Mouse (Mus musculus): ENCODE results near the gene Frs3. TPM values are rescaled to one million over a fixed set of nuclear protein-coding genes. Genes with fewer than 3 reads are reported as not detected.
"Not testable (repeated sequence)": the region's sequence is repeated elsewhere in the genome, so short reads cannot be mapped to it uniquely, and the experiment has no call there.

Frs3 gene
- polyA plus RNA-seq (2014; fragmentation: Nextera tagmentation; extraction: Ambion mirVana), result 7.0 and 9.3 TPM in 2 replicates

DNA sequence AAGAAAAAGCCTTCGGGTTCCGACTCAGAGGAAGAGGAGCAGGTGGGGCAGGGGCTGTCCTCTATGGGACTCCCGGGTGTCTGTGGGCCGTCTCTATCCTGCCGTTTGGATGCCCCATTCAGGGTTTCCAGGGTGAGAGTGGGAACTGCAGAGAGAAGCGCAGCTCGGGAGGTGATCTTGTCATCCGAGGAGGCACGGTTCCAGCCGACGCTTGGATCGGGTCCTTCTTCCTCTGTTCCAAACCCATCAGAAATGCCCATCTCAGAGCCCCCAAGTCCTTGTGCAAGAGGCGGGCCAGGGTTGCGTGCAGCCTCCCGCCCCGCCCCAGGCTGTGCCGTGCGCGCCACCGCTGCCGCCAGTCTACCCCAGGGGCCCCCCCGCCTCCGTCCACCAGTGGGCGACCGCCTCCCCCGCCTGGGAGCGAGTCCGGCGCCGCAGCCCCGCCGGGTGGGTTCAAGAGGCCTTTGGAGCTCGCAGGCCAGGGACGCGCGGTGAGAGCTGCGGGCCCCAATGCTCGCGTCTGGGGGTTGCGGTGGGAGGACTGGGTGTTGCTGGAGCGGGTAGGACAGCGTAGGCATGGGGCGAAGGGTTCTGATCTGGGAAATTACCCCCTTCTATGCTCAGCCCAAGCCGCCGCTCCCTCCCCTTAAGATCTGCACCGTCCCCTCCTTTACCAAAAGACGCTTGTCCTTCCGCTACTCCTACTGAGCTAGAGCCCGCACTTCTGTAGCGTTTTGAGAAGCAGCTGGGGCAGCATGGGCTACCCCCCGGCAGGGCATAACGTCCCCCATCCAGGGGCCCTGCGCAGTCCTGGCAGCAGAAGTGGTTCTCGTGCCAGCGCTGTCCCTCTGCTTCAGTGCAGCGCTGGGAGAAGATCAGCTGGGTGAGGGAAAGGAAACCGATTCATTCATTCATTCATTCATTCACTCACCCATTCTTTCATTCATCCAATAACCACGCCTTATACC, at the start of gene Frs3:
Frs3 (plus strand) TSS at position 423 of the 968 bp plus-strand sequence.
- H3K27ac ChIP-seq (ENCODE audit: low read depth, low read length), result peak within 1 kb of the TSS; percentile 52
- H3K4me1 ChIP-seq (ENCODE audit: control insufficient read depth, insufficient read depth, low read length), result peaks cover 18% of the 10 kb centered on the region
- no peaks in the 10 kb centered on the region for H3K9me3 ChIP-seq (ENCODE audit: control insufficient read depth, low read length)
- peak within 1 kb of the TSS; percentile 75 for H3K9ac ChIP-seq (ENCODE audit: low read length)
- ATAC-seq (ENCODE audit: low FRiP score) (peak; percentile 69), DNase-seq (ENCODE audit: low spot score, missing footprints) (peak; percentile 95)
- peak within 1 kb of the TSS; percentile 60 for H3K4me3 ChIP-seq (ENCODE audit: low read depth, low read length)
- peaks cover 2% of the 10 kb centered on the region; the same call in 1 of the 2 replicates for H3K36me3 ChIP-seq (ENCODE audit: control insufficient read depth, insufficient read depth, low read length)
- WGBS, result 2% methylated on average over 55 of the region's 58 CpGs
- H3K27me3 ChIP-seq (ENCODE audit: control insufficient read depth, insufficient read depth, low read length), result no peaks in the 10 kb centered on the region
- peak within 1 kb of the TSS; percentile 89 for H3K4me2 ChIP-seq

DNA sequence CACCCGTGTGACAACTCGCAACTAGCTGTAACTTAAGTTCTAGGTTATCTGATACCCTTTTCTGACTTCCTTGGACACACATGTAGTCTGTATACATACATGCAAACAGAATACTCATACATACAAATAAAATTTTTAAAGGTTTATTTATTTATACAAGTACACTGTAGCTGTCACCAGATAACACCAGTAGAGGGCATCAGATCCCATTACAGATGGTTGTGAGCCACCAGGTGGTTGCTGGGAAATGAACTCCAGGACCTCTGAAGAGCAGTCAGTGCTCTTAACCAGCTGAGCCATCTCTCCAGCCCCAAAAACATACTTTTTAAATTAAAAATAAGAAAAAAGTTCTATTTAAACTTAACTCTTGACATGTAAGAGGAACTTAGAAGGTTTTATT, 45.8 kb upstream of the Frs3 start:
- no peaks in the 10 kb centered on the region for H3K9me3 ChIP-seq (ENCODE audit: control insufficient read depth, low read length)
- 82% methylated on average over 2 of the region's 2 CpGs for WGBS

DNA sequence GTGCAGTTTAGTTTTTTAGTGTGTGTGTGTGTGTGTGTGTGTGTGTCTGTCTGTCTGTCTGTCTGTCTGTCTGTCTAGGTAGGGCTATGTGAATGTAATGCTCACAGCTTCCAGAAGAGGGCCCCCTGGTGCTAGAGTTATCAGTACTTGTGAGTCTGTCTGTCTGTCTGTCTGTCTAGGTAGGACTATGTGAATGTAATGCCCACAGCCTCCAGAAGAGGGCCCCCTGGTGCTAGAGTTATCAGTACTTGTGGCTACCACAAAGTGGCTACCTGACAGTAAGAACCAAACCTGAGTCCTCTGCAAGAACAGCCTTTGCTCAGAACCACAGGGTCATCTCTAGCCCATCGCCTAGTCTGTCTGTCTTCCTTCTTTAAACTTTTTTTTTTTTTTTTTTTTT, 42.1 kb upstream of the Frs3 start:
- H3K27ac ChIP-seq (ENCODE audit: low read depth, low read length), result no peak overlapping the region
- DNase-seq (ENCODE audit: low spot score, missing footprints) (peak; percentile 94), ATAC-seq (ENCODE audit: low FRiP score) (no peak)
- no peaks in the 10 kb centered on the region for H3K9me3 ChIP-seq (ENCODE audit: control insufficient read depth, low read length)
- no peaks in the 10 kb centered on the region for H3K27me3 ChIP-seq (ENCODE audit: control insufficient read depth, insufficient read depth, low read length)
- no peak overlapping the region for H3K4me3 ChIP-seq (ENCODE audit: low read depth, low read length)
- 63% methylated on average over 1 of the region's 1 CpGs for WGBS
- peaks cover 6% of the 10 kb centered on the region for H3K4me1 ChIP-seq (ENCODE audit: control insufficient read depth, insufficient read depth, low read length)
- H3K36me3 ChIP-seq (ENCODE audit: control insufficient read depth, insufficient read depth, low read length), result no peaks in the 10 kb centered on the region
- no peak overlapping the region for H3K4me2 ChIP-seq
- H3K9ac ChIP-seq (ENCODE audit: low read length), result no peak overlapping the region

More for the DNA sequence above, 45.8 kb upstream of the Frs3 start:
- ATAC-seq (ENCODE audit: low FRiP score) (no peak), DNase-seq (ENCODE audit: low spot score, missing footprints) (no peak)
- H3K4me3 ChIP-seq (ENCODE audit: low read depth, low read length), result no peak overlapping the region
- no peak overlapping the region for H3K9ac ChIP-seq (ENCODE audit: low read length)
- no peaks in the 10 kb centered on the region for H3K36me3 ChIP-seq (ENCODE audit: control insufficient read depth, insufficient read depth, low read length)
- no peak overlapping the region for H3K27ac ChIP-seq (ENCODE audit: low read depth, low read length)
- H3K4me2 ChIP-seq, result no peak overlapping the region
- H3K4me1 ChIP-seq (ENCODE audit: control insufficient read depth, insufficient read depth, low read length), result peaks cover 6% of the 10 kb centered on the region; the same call in 1 of the 2 replicates
- no peaks in the 10 kb centered on the region for H3K27me3 ChIP-seq (ENCODE audit: control insufficient read depth, insufficient read depth, low read length)

DNA sequence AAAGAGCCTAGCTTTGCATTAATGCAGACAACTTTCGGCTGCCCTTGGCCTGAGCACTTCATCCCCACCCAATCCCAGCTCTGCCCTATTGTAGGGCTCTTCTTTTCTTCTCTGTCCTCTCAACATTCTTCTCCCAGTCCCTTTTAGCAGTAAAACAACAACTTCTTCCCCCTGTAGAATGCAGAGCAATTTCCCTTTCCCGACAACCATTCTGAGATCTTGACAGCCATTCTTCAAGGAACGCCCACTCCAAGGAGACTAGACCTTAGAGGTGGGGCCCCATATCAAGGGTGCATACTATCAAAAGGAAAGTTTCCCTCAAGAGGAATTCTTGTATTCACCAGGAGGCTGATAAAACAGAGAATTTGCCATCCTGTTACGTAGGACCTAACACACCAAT, 39.9 kb upstream of the Frs3 start:
- Histone ChIP-seq H3K27ac (ENCODE audit: low read depth, low read length) (peak overlapping the region; percentile 61), H3K4me2 (peak overlapping the region; percentile 7; the same call in 1 of the 2 replicates), H3K9me3 (ENCODE audit: control insufficient read depth, low read length) (no peaks in the 10 kb centered on the region), H3K27me3 (ENCODE audit: control insufficient read depth, insufficient read depth, low read length) (no peaks in the 10 kb centered on the region), H3K4me3 (ENCODE audit: low read depth, low read length) (no peak overlapping the region), H3K4me1 (ENCODE audit: control insufficient read depth, insufficient read depth, low read length) (peaks cover 10% of the 10 kb centered on the region), H3K9ac (ENCODE audit: low read length) (peak overlapping the region; percentile 12; the same call in 1 of the 2 replicates), H3K36me3 (ENCODE audit: control insufficient read depth, insufficient read depth, low read length) (no peaks in the 10 kb centered on the region)
- DNase-seq (ENCODE audit: low spot score, missing footprints), result no peak
- WGBS, result 43% methylated on average over 4 of the region's 4 CpGs
- 0 out of 2 replicates have a peak, but pooled peaks have one; percentile 33 for ATAC-seq (ENCODE audit: low FRiP score)

DNA sequence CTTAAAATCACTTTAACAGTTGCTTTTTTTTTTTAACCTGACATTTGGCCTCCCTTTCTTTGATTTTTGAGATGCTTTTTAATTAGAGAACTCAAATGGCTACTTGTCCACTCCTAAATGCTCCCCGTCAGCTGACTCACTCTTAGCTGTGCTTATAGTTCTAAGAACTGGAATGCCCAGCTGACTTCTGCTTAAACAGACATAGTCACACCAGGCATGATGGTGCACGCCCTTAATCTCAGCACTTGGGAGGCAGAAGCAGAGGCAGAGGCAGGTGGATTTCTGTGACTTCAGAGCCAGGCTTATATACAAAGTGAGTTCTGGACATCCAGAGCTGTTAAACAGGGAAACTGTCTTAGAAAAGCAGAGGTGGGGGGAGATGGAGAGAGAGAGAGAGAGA, 36.9 kb upstream of the Frs3 start:
- Histone ChIP-seq H3K36me3 (ENCODE audit: control insufficient read depth, insufficient read depth, low read length) (no peaks in the 10 kb centered on the region), H3K27ac (ENCODE audit: low read depth, low read length) (peak overlapping the region; percentile 48; the same call in 1 of the 2 replicates), H3K4me2 (no peak overlapping the region), H3K4me3 (ENCODE audit: low read depth, low read length) (no peak overlapping the region), H3K27me3 (ENCODE audit: control insufficient read depth, insufficient read depth, low read length) (no peaks in the 10 kb centered on the region), H3K9ac (ENCODE audit: low read length) (no peak overlapping the region), H3K9me3 (ENCODE audit: control insufficient read depth, low read length) (no peaks in the 10 kb centered on the region), H3K4me1 (ENCODE audit: control insufficient read depth, insufficient read depth, low read length) (peaks cover 10% of the 10 kb centered on the region)
- 72% methylated on average over 2 of the region's 2 CpGs for WGBS
- ATAC-seq (ENCODE audit: low FRiP score) (no peak), DNase-seq (ENCODE audit: low spot score, missing footprints) (no peak)

DNA sequence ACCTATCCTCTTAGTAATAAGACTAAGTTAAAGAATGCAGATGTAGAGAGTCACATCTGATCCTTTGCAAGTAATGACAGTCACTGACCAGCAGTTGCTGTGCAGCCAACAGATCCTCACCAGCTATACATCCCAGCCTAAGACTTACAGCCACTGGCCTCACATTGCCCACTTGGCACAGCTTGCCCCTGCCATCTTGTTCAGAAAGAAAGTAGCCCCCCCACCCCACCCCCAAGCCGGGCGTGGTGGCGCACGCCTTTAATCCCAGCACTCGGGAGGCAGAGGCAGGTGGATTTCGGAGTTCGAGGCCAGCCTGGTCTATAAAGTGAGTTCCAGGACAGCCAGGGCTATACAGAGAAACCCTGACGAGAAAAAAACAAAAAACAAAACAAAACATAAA, 34.5 kb upstream of the Frs3 start:
- ATAC-seq (ENCODE audit: low FRiP score); H3K9ac ChIP-seq (ENCODE audit: low read length); H3K4me1 ChIP-seq (ENCODE audit: control insufficient read depth, insufficient read depth, low read length); H3K4me2 ChIP-seq; H3K4me3 ChIP-seq (ENCODE audit: low read depth, low read length); DNase-seq (ENCODE audit: low spot score, missing footprints); H3K9me3 ChIP-seq (ENCODE audit: control insufficient read depth, low read length); H3K27ac ChIP-seq (ENCODE audit: low read depth, low read length); H3K27me3 ChIP-seq (ENCODE audit: control insufficient read depth, insufficient read depth, low read length); H3K36me3 ChIP-seq (ENCODE audit: control insufficient read depth, insufficient read depth, low read length): not testable (repeated sequence)
- WGBS, result 94% methylated on average over 8 of the region's 8 CpGs

DNA sequence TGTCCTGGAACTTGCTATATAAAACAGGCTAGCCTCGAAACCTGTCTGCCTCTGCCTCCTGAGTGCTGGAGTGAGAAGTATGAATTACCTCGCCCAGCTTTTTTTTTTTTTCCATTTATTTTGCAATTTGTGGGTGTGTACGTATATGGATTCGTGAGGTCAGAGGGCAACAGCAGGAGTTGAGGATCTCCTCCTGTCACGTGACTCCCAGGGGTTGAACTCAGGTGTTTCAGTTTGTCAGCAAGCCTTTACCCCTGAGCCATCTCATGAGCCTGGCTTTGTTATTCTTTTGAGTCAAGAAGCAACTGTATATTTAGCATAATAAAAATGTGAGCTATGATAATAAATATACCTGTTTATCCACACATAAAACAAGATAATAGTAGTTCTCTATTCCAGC, 33.1 kb upstream of the Frs3 start:
- H3K36me3 ChIP-seq (ENCODE audit: control insufficient read depth, insufficient read depth, low read length), result no peaks in the 10 kb centered on the region
- no peaks in the 10 kb centered on the region for H3K27me3 ChIP-seq (ENCODE audit: control insufficient read depth, insufficient read depth, low read length)
- H3K4me2 ChIP-seq, result no peak overlapping the region
- no peak overlapping the region for H3K27ac ChIP-seq (ENCODE audit: low read depth, low read length)
- H3K4me3 ChIP-seq (ENCODE audit: low read depth, low read length), result no peak overlapping the region
- ATAC-seq (ENCODE audit: low FRiP score) (no peak), DNase-seq (ENCODE audit: low spot score, missing footprints) (no peak)
- peaks cover 4% of the 10 kb centered on the region; the same call in 1 of the 2 replicates for H3K4me1 ChIP-seq (ENCODE audit: control insufficient read depth, insufficient read depth, low read length)
- 78% methylated on average over 5 of the region's 5 CpGs for WGBS
- no peaks in the 10 kb centered on the region for H3K9me3 ChIP-seq (ENCODE audit: control insufficient read depth, low read length)
- no peak overlapping the region for H3K9ac ChIP-seq (ENCODE audit: low read length)

DNA sequence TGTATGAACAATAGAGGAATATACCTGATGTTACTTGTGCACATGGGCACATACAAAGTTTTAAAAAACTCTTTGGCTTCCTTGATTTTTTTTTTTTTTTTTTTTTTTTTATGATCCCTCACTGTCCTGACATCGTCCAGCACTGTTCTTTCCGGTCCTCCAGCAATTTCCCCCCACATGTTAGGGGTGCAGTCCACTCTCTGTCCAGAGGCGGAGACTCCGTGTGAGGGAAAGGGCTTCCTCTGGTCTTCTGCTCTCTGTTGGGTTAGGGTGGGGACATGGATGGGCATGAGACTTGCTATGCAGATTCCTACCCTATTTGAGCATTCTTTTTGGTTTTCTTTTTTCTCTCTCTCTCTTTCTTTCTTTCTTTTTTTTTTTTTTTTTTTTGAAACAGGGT, 30.9 kb upstream of the Frs3 start:
- DNase-seq (ENCODE audit: low spot score, missing footprints), result no peak
- no peak overlapping the region for H3K4me3 ChIP-seq (ENCODE audit: low read depth, low read length)
- H3K4me2 ChIP-seq, result no peak overlapping the region
- no peaks in the 10 kb centered on the region for H3K4me1 ChIP-seq (ENCODE audit: control insufficient read depth, insufficient read depth, low read length)
- no peak overlapping the region for H3K27ac ChIP-seq (ENCODE audit: low read depth, low read length)
- ATAC-seq (ENCODE audit: low FRiP score), result no peak
- no peak overlapping the region for H3K9ac ChIP-seq (ENCODE audit: low read length)
- WGBS, result 84% methylated on average over 4 of the region's 4 CpGs
- H3K36me3 ChIP-seq (ENCODE audit: control insufficient read depth, insufficient read depth, low read length), result no peaks in the 10 kb centered on the region
- H3K9me3 ChIP-seq (ENCODE audit: control insufficient read depth, low read length), result no peaks in the 10 kb centered on the region
- H3K27me3 ChIP-seq (ENCODE audit: control insufficient read depth, insufficient read depth, low read length), result no peaks in the 10 kb centered on the region

DNA sequence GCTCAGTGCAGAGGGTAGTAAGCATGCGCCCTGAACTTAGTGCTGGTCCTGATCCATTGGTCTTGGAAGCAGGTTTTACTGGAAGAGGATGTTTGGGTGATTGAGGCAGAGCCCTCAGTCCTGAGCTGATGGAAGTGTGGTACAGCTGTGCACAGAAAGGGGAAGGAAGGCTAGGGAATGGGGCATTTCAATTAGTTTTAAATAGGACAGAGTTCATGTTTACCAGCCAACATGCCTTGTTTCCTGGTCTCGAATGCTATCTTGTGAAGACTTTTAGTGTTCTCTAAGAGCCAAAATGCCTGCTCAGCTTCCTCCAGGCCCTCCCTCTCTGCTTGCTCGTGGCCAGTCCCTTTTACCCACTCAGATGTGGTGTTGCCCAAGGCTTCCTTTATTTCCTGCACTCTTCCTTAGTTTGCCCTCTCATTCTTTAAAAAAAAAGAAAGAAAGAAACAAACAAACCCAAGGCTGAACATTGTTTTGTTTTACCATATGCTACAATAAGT, 30.0 kb upstream of the Frs3 start:
- no peak overlapping the region for H3K9ac ChIP-seq (ENCODE audit: low read length)
- no peaks in the 10 kb centered on the region for H3K27me3 ChIP-seq (ENCODE audit: control insufficient read depth, insufficient read depth, low read length)
- no peaks in the 10 kb centered on the region for H3K9me3 ChIP-seq (ENCODE audit: control insufficient read depth, low read length)
- no peak overlapping the region for H3K4me3 ChIP-seq (ENCODE audit: low read depth, low read length)
- H3K27ac ChIP-seq (ENCODE audit: low read depth, low read length), result no peak overlapping the region
- ATAC-seq (ENCODE audit: low FRiP score) (no peak), DNase-seq (ENCODE audit: low spot score, missing footprints) (no peak)
- H3K36me3 ChIP-seq (ENCODE audit: control insufficient read depth, insufficient read depth, low read length), result no peaks in the 10 kb centered on the region
- no peak overlapping the region for H3K4me2 ChIP-seq
- H3K4me1 ChIP-seq (ENCODE audit: control insufficient read depth, insufficient read depth, low read length), result 0 out of 2 replicates have a peak, but pooled peaks cover 2% of the 10 kb centered on the region
- 87% methylated on average over 3 of the region's 3 CpGs for WGBS

All from midbrain, embryonic 11.5 days (tissue).